Comparison of ENCODE assay signal across 9 mouse cellular contexts in genomic region chr16:79058775-79059558, GRCm38 (mm10). TPM values are rescaled to one million over a fixed set of nuclear protein-coding genes. Genes with fewer than 3 reads are reported as not detected.
A peak's percentile ranks its signal among the peaks of the same experiment; 100 is the strongest.
DNase-seq lines count a peak whose midpoint lies in the region; ATAC-seq and TF ChIP-seq lines count a peak whose summit lies in the region.
"Had no signal": no experiment of that assay in that cellular context is flagged by ENCODE, and none has a peak within 500 bp of the region (broad histone marks: within the 10 kb centered on the region; RNA-seq: fewer than 3 reads in every experiment).

No protein-coding gene starts in this region.

- no peaks in the 10 kb centered on the region for H3K4me1 ChIP-seq in heart, postnatal 0 days (ENCODE audit: control insufficient read depth, insufficient read depth)
- H3K4me1 ChIP-seq in ES-E14 (ENCODE audit: control insufficient read depth in 2 of 2, insufficient read depth in 2 of 2, low read length in 2 of 2, poor library complexity in 1 of 2), result no peaks in the 10 kb centered on the region
- H3K4me1 ChIP-seq in intestine, embryonic 15.5 days (replicated peaks), result no peaks in the 10 kb centered on the region
- H3K4me1 ChIP-seq in limb, embryonic 11.5 days (ENCODE audit: control insufficient read depth, insufficient read depth, low read length), result no peaks in the 10 kb centered on the region

- no peak overlapping the region for H3K27ac ChIP-seq in heart, postnatal 0 days (ENCODE audit: low read depth)
- no peak overlapping the region for H3K27ac ChIP-seq in ES-E14 (ENCODE audit: insufficient read depth, low read depth, low read length, poor library complexity, severe bottlenecking)
- no peak overlapping the region for H3K27ac ChIP-seq in intestine, embryonic 15.5 days
- H3K27ac ChIP-seq in limb, embryonic 11.5 days (replicated peaks; ENCODE audit: low read depth, low read length), result no peak overlapping the region

- no peaks in the 10 kb centered on the region for H3K36me3 ChIP-seq in heart, postnatal 0 days (replicated peaks; ENCODE audit: control insufficient read depth, insufficient read depth, low read length)
- H3K36me3 ChIP-seq in ES-E14 (ENCODE audit: control insufficient read depth, insufficient read depth, low read length, poor library complexity, severe bottlenecking), result no peaks in the 10 kb centered on the region
- H3K36me3 ChIP-seq in intestine, embryonic 15.5 days, result no peaks in the 10 kb centered on the region
- H3K36me3 ChIP-seq in limb, embryonic 11.5 days (ENCODE audit: control insufficient read depth, insufficient read depth, low read length), result no peaks in the 10 kb centered on the region

- WGBS in heart, postnatal 0 days, result 52% methylated on average over 12 of the region's 12 CpGs
- WGBS in intestine, embryonic 15.5 days, result 31% methylated on average over 12 of the region's 12 CpGs
- WGBS in limb, embryonic 11.5 days, result 63% methylated on average over 12 of the region's 12 CpGs

- H3K4me2 ChIP-seq in heart, postnatal 0 days (ENCODE audit: low read depth, low read length), result no peak overlapping the region
- no peak overlapping the region for H3K4me2 ChIP-seq in intestine, embryonic 15.5 days (replicated peaks)
- no peak overlapping the region for H3K4me2 ChIP-seq in limb, embryonic 11.5 days (ENCODE audit: low read depth, severe bottlenecking)

- ATAC-seq in heart, postnatal 0 days (ENCODE audit: insufficient read depth, low read depth), result no peak
- ATAC-seq in intestine, embryonic 15.5 days, result peak; percentile 88
- ATAC-seq in limb, embryonic 11.5 days (ENCODE audit: insufficient number of reproducible peaks, low FRiP score, low TSS enrichment, low read depth), result no peak

- in situ Hi-C loops in ES-E14 (cut with MboI; ENCODE audit: low sequenced_read_pairs in 2 of 2, unreplicated experiment in 2 of 2), result no loop called here

- H3K4me3 ChIP-seq in heart, postnatal 0 days (ENCODE audit: low read depth, low read length), result no peak overlapping the region
- no peak overlapping the region for H3K4me3 ChIP-seq in ES-E14 (ENCODE audit: insufficient read depth in 1 of 2, low read depth in 1 of 2, low read length in 2 of 2, poor library complexity in 1 of 2, severe bottlenecking in 1 of 2)
- H3K4me3 ChIP-seq in intestine, embryonic 15.5 days (replicated peaks), result no peak overlapping the region
- H3K4me3 ChIP-seq in limb, embryonic 11.5 days (ENCODE audit: low read depth, low read length), result no peak overlapping the region

- DNase-seq in heart, postnatal 0 days (ENCODE audit: low spot score), result no peak
- no peak for DNase-seq in heart, adult 9 months (ENCODE audit: low spot score in 2 of 2)
- peak; percentile 4 for DNase-seq in ES-E14 (ENCODE audit: low read depth, low spot score)
- DNase-seq in brain, embryonic 18.5 days (ENCODE audit: low read depth, low spot score), result peak; percentile 3
- peak; percentile 41 for DNase-seq in limb, embryonic 11.5 days (ENCODE audit: low spot score)
- peak; percentile 5 to 11 for DNase-seq in right cerebral cortex, postnatal 36 days (ENCODE audit: low spot score in 2 of 2)
- DNase-seq in thymus, adult 18-20 months, result no peak

- peak; percentile 59 for TF ChIP-seq CTCF in heart, postnatal 0 days (IDR thresholded peaks at IDR 0.05; ENCODE audit: low read depth)

- no peak for TF ChIP-seq EP300 in heart, postnatal 0 days (IDR thresholded peaks at IDR 0.05; ENCODE audit: low read depth)

- H3K27me3 ChIP-seq in heart, postnatal 0 days (ENCODE audit: control insufficient read depth, insufficient read depth, low read length), result no peaks in the 10 kb centered on the region
- H3K27me3 ChIP-seq in intestine, embryonic 15.5 days (replicated peaks), result no peaks in the 10 kb centered on the region
- no peaks in the 10 kb centered on the region for H3K27me3 ChIP-seq in limb, embryonic 11.5 days (ENCODE audit: control insufficient read depth, insufficient read depth, low read length)

- no peak overlapping the region for H3K9ac ChIP-seq in heart, postnatal 0 days (replicated peaks; ENCODE audit: low read depth, low read length)
- H3K9ac ChIP-seq in ES-E14 (ENCODE audit: insufficient read depth, low read depth, low read length, poor library complexity, severe bottlenecking), result no peak overlapping the region
- no peak overlapping the region for H3K9ac ChIP-seq in intestine, embryonic 15.5 days
- H3K9ac ChIP-seq in limb, embryonic 11.5 days (ENCODE audit: low read length), result no peak overlapping the region

- H3K9me3 ChIP-seq in heart, postnatal 0 days (replicated peaks; ENCODE audit: control insufficient read depth, low read length), result no peaks in the 10 kb centered on the region
- no peaks in the 10 kb centered on the region for H3K9me3 ChIP-seq in ES-E14 (ENCODE audit: control insufficient read depth, insufficient read depth, low read depth, low read length)
- H3K9me3 ChIP-seq in intestine, embryonic 15.5 days, result no peaks in the 10 kb centered on the region
- H3K9me3 ChIP-seq in limb, embryonic 11.5 days (ENCODE audit: control insufficient read depth, low read length), result no peaks in the 10 kb centered on the region

TF ChIP-seq in ES-E14, 5 proteins besides CTCF, POLR2A, EP300 and RAD21:
- TF ChIP-seq ZNF384 (IDR thresholded peaks at IDR 0.05; ENCODE audit: low read depth, low read length), result no peak
- TF ChIP-seq MAFK (IDR thresholded peaks at IDR 0.05; ENCODE audit: insufficient read depth, low read depth, low read length), result no peak
- no peak for TF ChIP-seq HCFC1 (IDR thresholded peaks at IDR 0.05; ENCODE audit: borderline replicate concordance, insufficient read depth, low read length)
- no peak for TF ChIP-seq ZC3H11A (IDR thresholded peaks at IDR 0.05; ENCODE audit: borderline replicate concordance, low read depth, low read length)
- TF ChIP-seq CHD2 (IDR thresholded peaks at IDR 0.05; ENCODE audit: low read depth, low read length), result no peak

RNA-seq across cellular contexts. Expression of gene Tmprss15, which starts 31.9 kb away (rescaled TPM):
- not detected in 2 replicates for total RNA-seq in heart, postnatal 0 days (2014; rRNA removed; ENCODE audit: low replicate concordance)
- not detected in 2 replicates for polyA plus RNA-seq in heart, postnatal 0 days (2015; fragmentation: Nextera tagmentation; extraction: Ambion mirVana)
- not detected in 2 replicates for total RNA-seq in ES-E14 (2012; rRNA removed)
- polyA plus RNA-seq in intestine, embryonic 15.5 days (2015; fragmentation: Nextera tagmentation; extraction: Ambion mirVana), result not detected in 2 replicates
- polyA plus RNA-seq in limb, embryonic 11.5 days (2014; fragmentation: Nextera tagmentation; extraction: Ambion mirVana), result 0.03 TPM in 1 of 2 replicates, not detected in the other
- polyA plus RNA-seq: heart, embryonic 14.5 days had no signal

Comparison
In these comparisons a context has a peak if more than half of its experiments do, and no peak if none do; other contexts are left out.
1. DNase-seq: peak in ES-E14 (single experiment), brain, embryonic 18.5 days (single experiment), limb, embryonic 11.5 days (single experiment) and right cerebral cortex, postnatal 36 days (2 of 2); none in heart, postnatal 0 days (single experiment), heart, adult 9 months (0 of 2) and thymus, adult 18-20 months (0 of 2).